ENCODE assay signal across 8 mouse cellular contexts in the genomic region with DNA sequence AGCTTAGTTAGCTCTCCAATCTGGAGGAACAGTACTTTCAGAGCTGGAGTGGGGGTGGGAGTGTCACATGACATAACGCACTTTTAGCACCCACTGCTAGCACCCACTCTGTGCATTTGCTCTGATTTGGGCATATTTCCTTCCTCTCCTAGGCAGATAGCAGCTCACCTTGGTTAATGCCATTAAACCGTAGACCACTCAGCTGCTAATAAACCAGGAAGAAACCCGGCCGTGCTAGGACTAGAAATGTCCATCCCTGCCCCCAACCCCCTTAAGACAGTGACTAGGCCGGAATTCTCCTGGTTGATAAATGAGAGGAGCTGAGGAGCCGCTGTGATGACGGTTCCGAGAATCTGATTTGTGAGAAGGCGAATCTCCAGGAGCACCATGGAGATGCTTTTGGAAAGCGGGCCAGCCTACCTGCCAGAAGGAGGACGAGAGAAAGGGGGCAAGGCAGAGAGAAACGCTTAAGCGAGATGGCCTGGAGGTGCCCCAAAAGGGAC. TPM values are rescaled to one million over a fixed set of nuclear protein-coding genes. Genes with fewer than 3 reads are reported as not detected.
DNase-seq lines count a peak whose midpoint lies in the region; ATAC-seq and TF ChIP-seq lines count a peak whose summit lies in the region.

Gene Sptbn2 (plus strand): TSS at position 70 of the 503 bp plus-strand sequence.

- H3K27ac ChIP-seq in heart, embryonic 13.5 days (replicated peaks) = no peak within 1 kb of the TSS
- no peak within 1 kb of the TSS for H3K27ac ChIP-seq in heart, adult 2 months
- H3K27ac ChIP-seq in hindbrain, embryonic 10.5 days = peak within 1 kb of the TSS; percentile 94

- no peak for TF ChIP-seq EP300 in heart, adult 2 months (IDR thresholded peaks at IDR 0.05; ENCODE audit: insufficient read depth, low read depth, low read length)

- peak within 1 kb of the TSS; percentile 93 for H3K4me2 ChIP-seq in heart, embryonic 13.5 days

- peak within 1 kb of the TSS; percentile 72 for H3K9ac ChIP-seq in heart, embryonic 13.5 days
- H3K9ac ChIP-seq in heart, adult 2 months (ENCODE audit: low read depth, low read length) = no peak within 1 kb of the TSS

- peaks cover 18% of the 10 kb centered on the region for H3K4me1 ChIP-seq in heart, embryonic 13.5 days
- H3K4me1 ChIP-seq in heart, adult 2 months (ENCODE audit: control insufficient read depth, insufficient read depth, low read length) = no peaks in the 10 kb centered on the region
- peaks cover 43% of the 10 kb centered on the region for H3K4me1 ChIP-seq in hindbrain, embryonic 10.5 days (replicated peaks)

- no peak for DNase-seq in heart, adult 2 months
- peak; percentile 72 to 79 for DNase-seq in cerebellum, postnatal 10 days
- DNase-seq in hindbrain, embryonic 10.5 days (ENCODE audit: low spot score) = no peak
- DNase-seq in left cerebral cortex, postnatal 36 days (ENCODE audit: low spot score in 2 of 2) = peak; percentile 81 to 86
- peak; percentile 89 to 91 for DNase-seq in right cerebral cortex, adult 2 months (ENCODE audit: low spot score in 2 of 2)
- DNase-seq in urinary bladder, postnatal 36 days (ENCODE audit: low spot score in 2 of 2) = no peak
- DNase-seq in testis, postnatal 14 days (ENCODE audit: low spot score) = no peak

- no peaks in the 10 kb centered on the region for H3K79me2 ChIP-seq in heart, adult 2 months (replicated peaks; ENCODE audit: control insufficient read depth, insufficient read depth, low read length)

- no peak for ATAC-seq in heart, embryonic 13.5 days (ENCODE audit: extremely low read depth, insufficient number of reproducible peaks, low FRiP score, low TSS enrichment)

- TF ChIP-seq POLR2A in heart, adult 2 months (IDR thresholded peaks at IDR 0.05; ENCODE audit: insufficient read depth, low read depth, low read length) = no peak

- H3K27me3 ChIP-seq in heart, embryonic 13.5 days (replicated peaks) = peaks cover 84% of the 10 kb centered on the region
- peaks cover 10% of the 10 kb centered on the region for H3K27me3 ChIP-seq in heart, adult 2 months (ENCODE audit: control insufficient read depth, insufficient read depth, low read length)
- H3K27me3 ChIP-seq in hindbrain, embryonic 10.5 days (ENCODE audit: insufficient read depth, poor library complexity, severe bottlenecking) = peaks cover 55% of the 10 kb centered on the region

- no peaks in the 10 kb centered on the region for H3K9me3 ChIP-seq in heart, embryonic 13.5 days
- no peaks in the 10 kb centered on the region for H3K9me3 ChIP-seq in hindbrain, embryonic 10.5 days

- WGBS in heart, embryonic 13.5 days = 12% methylated on average over 13 of the region's 13 CpGs
- 31% methylated on average over 13 of the region's 13 CpGs for WGBS in heart, adult 2 months
- 9% methylated on average over 13 of the region's 13 CpGs for WGBS in hindbrain, embryonic 10.5 days

- TF ChIP-seq CTCF in heart, adult 2 months (IDR thresholded peaks at IDR 0.05) = no peak

- H3K4me3 ChIP-seq in heart, embryonic 13.5 days = peak within 1 kb of the TSS; percentile 62
- H3K4me3 ChIP-seq in heart, adult 2 months = no peak within 1 kb of the TSS
- peak within 1 kb of the TSS; percentile 75 for H3K4me3 ChIP-seq in hindbrain, embryonic 10.5 days

- intact Hi-C loops in heart, adult 2 months (cut with DNase I) = no loop called here
- intact Hi-C loops in left cerebral cortex, postnatal 36 days (cut with DNase I) = loop anchor here (1.0 to 2.0 kb wide), 2 partner anchors 13 to 64 kb away; partner anchors contain the start of gene Gm960

- no peaks in the 10 kb centered on the region for H3K36me3 ChIP-seq in heart, embryonic 13.5 days
- H3K36me3 ChIP-seq in heart, adult 2 months (ENCODE audit: control insufficient read depth, insufficient read depth, low read length) = no peaks in the 10 kb centered on the region
- no peaks in the 10 kb centered on the region for H3K36me3 ChIP-seq in hindbrain, embryonic 10.5 days

RNA-seq across cellular contexts. Expression of gene Sptbn2, which starts in this region (rescaled TPM):
- 0.16 and 0.33 TPM in 2 replicates for polyA plus RNA-seq in heart, embryonic 13.5 days (2015; fragmentation: Nextera tagmentation; extraction: Ambion mirVana)
- total RNA-seq in heart, adult 2 months (2021) = under 1 TPM; 0.23 to 0.27 TPM
- 0.18 and 0.20 TPM in 2 replicates for polyA plus RNA-seq in heart, adult 2 months (2012; rRNA removed)
- 12.7 and 20.6 TPM in 2 replicates for polyA plus RNA-seq in hindbrain, embryonic 10.5 days (2016; fragmentation: Nextera tagmentation; extraction: Ambion mirVana)
- total RNA-seq in left cerebral cortex, postnatal 36 days (2021) = 100 to 1,000 TPM; 587 to 665 TPM

Comparison
In these comparisons a context has a peak if more than half of its experiments do, and no peak if none do; other contexts are left out.
1. RNA of gene Sptbn2 (total RNA-seq): 587 to 665 TPM in left cerebral cortex, postnatal 36 days; 0.23 to 0.27 TPM in heart, adult 2 months; every median in the first group is over 100 times any median in the second.
2. RNA of gene Sptbn2 (polyA plus RNA-seq): 12.7 to 20.6 TPM in hindbrain, embryonic 10.5 days; 0.18 to 0.20 TPM in heart, adult 2 months and 0.16 to 0.33 TPM in heart, embryonic 13.5 days; every median in the first group is over 10 times any median in the second.
3. DNase-seq: peak in cerebellum, postnatal 10 days (2 of 2), left cerebral cortex, postnatal 36 days (2 of 2) and right cerebral cortex, adult 2 months (2 of 2); none in heart, adult 2 months (0 of 2), hindbrain, embryonic 10.5 days (single experiment), urinary bladder, postnatal 36 days (0 of 2) and testis, postnatal 14 days (single experiment).